Mouse (Mus musculus) gastrocnemius, adult 2 months (tissue): ENCODE results near the gene Cadm3. TPM values are rescaled to one million over a fixed set of nuclear protein-coding genes. Genes with fewer than 3 reads are reported as not detected.
A peak's percentile ranks its signal among the peaks of the same experiment; 100 is the strongest.

Experiments
- DNase-seq: peaks from one replicate; pipeline ENCODE4 v3.0.0; 2022
- H3K27ac ChIP-seq: fragments of 200-600 bp; 2 replicates; pipeline ENCODE4 v1.8.1; 2022; ENCODE audit warnings: mild to moderate bottlenecking
- H3K4me3 ChIP-seq: fragments of 200-600 bp; 2 replicates; pipeline ENCODE4 v1.8.1; 2022; ENCODE audit warnings: mild to moderate bottlenecking, moderate library complexity
- CTCF ChIP-seq: fragments of 200-600 bp; IDR thresholded peaks from 2 replicates; pipeline ENCODE4 v1.8.1; 2022; ENCODE audit warnings: antibody characterized with exemption, mild to moderate bottlenecking, moderate library complexity
- intact Hi-C: fragments of 180-260 bp; cut with DNase I; formaldehyde crosslinking; loops from one replicate; pipeline ENCODE4 v1.15.1; 2025
- total RNA-seq, 2 experiments: library from RNA; stranded (reverse); gene quantifications; 2 replicates each; pipeline ENCODE4 v1.2.3; 2021

The Cadm3 gene
- total RNA-seq, 2 experiments from 2014 or later, result 7.2 to 12.2 TPM

DNA sequence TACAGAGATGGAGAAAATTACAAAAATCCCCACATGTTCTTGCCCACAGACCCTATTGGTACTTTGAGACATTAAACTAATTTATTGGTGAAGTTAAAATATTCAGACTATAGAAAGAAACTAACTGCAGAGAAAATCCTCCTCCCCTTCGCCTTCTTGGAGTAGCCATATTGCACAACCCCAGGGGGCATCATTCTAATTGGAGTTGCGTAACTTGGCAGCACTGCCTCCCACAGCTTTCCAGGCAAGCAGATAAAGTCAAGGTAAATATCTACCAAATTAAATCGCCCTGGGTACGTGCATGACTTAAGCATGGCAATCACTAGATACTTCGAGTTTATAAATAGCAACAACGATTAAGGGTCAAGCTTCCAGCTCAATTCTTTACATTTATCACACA lies 4.1 kb upstream of the Cadm3 start:
- H3K4me3 ChIP-seq, result no peak overlapping the region
- TF ChIP-seq CTCF, result no peak
- DNase-seq, result no peak
- no peak overlapping the region for H3K27ac ChIP-seq
- intact Hi-C loops, result no loop called here

DNA sequence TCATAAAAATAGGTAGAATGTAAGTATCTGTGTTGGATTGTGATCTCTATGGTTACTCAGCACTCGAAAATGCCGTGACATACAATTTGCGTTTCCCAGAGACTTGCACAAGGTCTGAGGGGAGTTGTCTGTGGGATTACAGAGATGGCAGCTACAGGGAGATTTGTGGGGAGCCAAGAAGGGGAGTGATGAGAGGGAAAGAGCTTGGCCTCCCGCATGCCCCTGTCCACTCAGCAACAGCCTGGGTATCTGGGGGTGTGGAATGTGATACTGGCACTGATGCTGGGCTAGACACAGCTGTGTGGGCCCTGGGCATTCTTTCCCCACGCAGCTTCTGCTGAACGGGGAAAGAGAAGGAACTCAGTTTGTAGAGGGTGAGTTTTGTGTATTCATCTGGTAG lies 3.0 kb upstream of the Cadm3 start:
- DNase-seq, result no peak
- TF ChIP-seq CTCF, result no peak
- H3K27ac ChIP-seq, result no peak overlapping the region
- intact Hi-C loops, result no loop called here
- H3K4me3 ChIP-seq, result no peak overlapping the region

- Histone ChIP-seq H3K4me3 (no peak overlapping the region), H3K27ac (no peak overlapping the region)
- intact Hi-C loops, result no loop called here
- no peak for DNase-seq
- TF ChIP-seq CTCF, result no peak
Observed at GRCm38 (mm10) chr1:173369611-173370010, 2.1 kb upstream of the Cadm3 start.

DNA sequence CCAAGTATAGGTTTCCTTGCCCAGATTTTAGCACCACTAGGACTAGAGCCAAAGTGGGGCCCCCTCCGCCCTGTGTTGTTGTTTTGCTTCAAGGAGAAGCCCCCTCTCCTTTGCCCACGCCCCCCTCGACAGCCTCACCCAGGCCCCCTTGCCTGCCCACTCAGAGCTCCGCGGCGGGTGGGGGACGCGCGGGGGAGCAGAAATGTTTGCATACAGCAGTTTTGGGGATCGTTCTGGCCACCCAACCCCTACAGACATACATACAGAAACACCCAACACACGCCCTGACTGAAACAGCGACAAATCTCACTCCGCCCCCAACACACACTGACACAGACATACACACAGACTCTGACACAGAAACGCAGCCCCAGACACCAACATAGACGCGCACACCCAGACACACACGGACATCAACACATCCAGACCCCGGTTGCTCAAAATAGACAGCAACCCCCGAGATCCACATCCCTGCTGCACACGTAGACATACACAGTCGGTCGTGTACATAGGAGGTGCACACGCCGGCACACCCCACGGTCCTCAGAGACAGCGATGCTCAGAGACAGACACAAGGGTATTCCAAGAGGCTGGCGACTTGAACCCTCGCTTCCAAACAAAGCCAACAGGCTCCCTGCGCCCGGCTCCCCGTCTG lies 667 bp downstream of the Cadm3 start:
- peak overlapping the region; percentile 67 for H3K27ac ChIP-seq
- peak; percentile 15 for DNase-seq
- no peak for TF ChIP-seq CTCF
- intact Hi-C loops, result no loop called here
- peak overlapping the region; percentile 71 for H3K4me3 ChIP-seq

GRCm38 (mm10) chr1:173365970-173366409 lies 1.5 kb downstream of the Cadm3 start:
- no peak for TF ChIP-seq CTCF
- H3K4me3 ChIP-seq, result peak overlapping the region; percentile 71
- DNase-seq, result peak; percentile 55
- peak overlapping the region; percentile 67; the same call in 1 of the 2 replicates for H3K27ac ChIP-seq
- intact Hi-C loops, result no loop called here

DNA sequence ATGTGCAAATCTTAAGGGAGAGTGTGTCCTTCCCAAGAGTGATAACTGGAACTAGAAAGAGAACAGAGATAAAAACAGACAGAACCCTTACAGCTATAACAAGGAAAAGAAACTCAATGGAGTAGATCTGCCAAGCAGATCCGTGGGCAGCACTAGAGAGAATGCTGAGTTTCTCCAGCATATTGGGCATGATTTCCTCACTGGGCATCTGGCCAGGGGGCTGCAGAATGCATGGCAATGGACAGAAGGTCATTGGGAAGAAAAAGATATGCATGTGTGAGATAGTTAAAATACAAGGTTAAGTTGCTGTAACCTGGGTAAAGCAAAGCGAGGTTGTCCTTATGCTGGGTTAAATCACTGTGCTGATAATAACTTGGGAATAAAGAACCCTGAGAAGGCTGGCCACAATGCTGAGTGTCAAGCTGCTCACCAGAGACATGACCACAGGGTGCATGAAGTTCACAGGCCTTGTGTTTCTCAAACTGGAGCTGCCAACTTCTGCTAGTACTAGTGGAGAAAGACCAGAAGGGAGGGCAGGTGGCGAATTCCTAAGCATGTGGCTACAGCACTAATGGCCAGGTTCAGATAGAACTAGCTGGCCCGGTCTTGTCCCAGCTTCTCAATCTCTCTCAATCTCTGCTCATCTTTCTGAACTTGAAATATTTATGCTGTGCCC lies 3.2 kb downstream of the Cadm3 start:
- intact Hi-C loops, result no loop called here
- no peak for DNase-seq
- Histone ChIP-seq H3K27ac (no peak overlapping the region), H3K4me3 (no peak overlapping the region)
- no peak for TF ChIP-seq CTCF

DNA sequence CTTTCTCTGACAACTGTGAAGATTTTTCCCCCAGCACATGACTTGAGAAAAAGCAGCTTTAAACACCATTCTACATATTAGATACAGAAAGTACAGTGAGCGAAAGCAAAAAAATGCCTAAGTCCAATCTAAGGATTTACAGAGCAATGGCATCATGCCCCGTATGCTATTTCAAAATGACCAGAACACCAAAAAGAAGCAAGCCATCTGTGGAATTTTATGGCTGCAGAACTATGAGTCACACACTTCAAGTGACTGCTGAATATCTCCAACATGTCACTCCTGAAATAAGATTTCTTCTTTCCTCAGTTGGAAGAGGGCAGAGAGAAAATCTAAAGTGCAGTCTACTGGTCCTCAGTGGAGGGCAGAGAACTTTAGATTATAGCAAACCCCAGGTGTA lies 4.1 kb downstream of the Cadm3 start:
- no peak for TF ChIP-seq CTCF
- DNase-seq, result no peak
- intact Hi-C loops, result no loop called here
- H3K27ac ChIP-seq, result no peak overlapping the region
- no peak overlapping the region for H3K4me3 ChIP-seq

DNA sequence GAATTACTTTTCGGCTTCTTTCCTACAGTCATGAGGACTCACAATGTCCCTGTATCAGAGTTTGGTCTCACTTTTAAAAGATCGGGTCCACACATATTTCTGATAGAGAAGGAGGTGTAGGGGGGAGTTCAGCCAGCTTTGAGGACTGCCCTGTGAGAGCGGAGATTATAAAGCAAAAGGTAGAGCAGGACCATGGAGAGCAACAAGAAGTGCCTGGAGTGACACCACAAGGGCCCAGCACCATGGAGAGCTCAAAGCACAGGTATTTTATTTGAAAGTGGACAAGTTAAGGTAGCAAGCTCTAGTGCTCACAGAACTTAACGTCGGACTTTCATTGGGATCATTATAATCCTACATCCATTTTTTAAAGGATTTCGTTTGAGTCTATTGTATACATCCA lies 5.8 kb downstream of the Cadm3 start:
- no peak for TF ChIP-seq CTCF
- intact Hi-C loops, result no loop called here
- Histone ChIP-seq H3K4me3 (no peak overlapping the region), H3K27ac (no peak overlapping the region)
- DNase-seq, result no peak

DNA sequence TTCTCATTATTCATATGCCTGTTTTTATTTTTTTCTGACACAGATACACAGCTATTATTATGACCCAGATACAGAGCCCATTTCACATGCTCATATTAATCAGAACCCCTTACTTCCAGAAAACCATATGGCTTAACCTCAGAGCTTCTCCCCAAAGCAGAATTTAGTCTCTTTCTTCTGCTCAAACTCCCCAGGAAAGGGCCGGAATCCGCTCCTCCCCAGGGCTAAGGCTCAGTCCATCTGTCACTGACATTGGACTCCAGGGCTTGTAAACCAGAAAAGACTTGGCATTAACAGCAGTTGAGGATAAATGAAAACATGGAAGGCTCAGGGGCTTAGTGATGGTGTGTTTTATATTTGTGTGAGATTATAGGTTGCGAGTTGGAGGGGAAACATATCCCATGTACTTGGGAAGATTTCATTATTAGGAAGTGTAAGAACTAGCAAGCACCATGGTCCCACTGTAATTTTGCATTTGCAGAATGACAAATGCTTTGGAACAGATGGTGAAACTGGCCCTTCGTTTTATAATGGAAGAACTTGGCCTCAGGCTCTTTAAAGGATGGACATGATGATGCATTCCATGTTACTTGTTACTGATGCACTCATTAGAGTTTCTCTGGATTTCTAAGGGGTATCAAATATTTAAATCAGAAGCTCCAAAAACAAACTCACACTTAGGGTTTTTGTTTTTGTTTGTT lies 7.8 kb downstream of the Cadm3 start:
- intact Hi-C loops, result no loop called here
- Histone ChIP-seq H3K4me3 (no peak overlapping the region), H3K27ac (no peak overlapping the region)
- DNase-seq, result no peak
- no peak for TF ChIP-seq CTCF

DNA sequence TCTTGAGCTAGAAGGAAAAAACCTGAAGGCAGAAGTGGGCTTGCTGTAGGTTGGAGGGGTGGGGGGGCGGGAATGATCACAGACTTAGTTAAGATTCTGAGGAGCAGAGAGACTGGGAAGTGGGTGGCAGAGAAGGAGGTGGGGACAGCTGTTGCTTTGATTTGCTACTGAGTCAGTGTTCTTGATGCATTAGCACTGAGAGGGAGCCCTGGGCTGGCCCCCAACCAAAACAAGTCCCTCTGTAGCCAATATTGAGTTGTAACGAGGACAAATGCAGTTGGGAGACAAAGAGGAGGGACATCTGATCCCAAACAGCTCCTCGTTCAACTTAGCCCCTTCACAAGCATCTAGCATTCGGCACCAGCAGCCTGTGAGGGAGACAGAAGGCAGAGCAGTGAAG lies 9.7 kb downstream of the Cadm3 start:
- Histone ChIP-seq H3K27ac (no peak overlapping the region), H3K4me3 (no peak overlapping the region)
- DNase-seq, result no peak
- intact Hi-C loops, result no loop called here
- no peak for TF ChIP-seq CTCF

GRCm38 (mm10) chr1:173356699-173357098 lies 10.8 kb downstream of the Cadm3 start:
- DNase-seq, result no peak
- intact Hi-C loops, result no loop called here
- TF ChIP-seq CTCF, result peak; percentile 8; the same call in 1 of the 2 replicates
- Histone ChIP-seq H3K4me3 (no peak overlapping the region), H3K27ac (no peak overlapping the region)

DNA sequence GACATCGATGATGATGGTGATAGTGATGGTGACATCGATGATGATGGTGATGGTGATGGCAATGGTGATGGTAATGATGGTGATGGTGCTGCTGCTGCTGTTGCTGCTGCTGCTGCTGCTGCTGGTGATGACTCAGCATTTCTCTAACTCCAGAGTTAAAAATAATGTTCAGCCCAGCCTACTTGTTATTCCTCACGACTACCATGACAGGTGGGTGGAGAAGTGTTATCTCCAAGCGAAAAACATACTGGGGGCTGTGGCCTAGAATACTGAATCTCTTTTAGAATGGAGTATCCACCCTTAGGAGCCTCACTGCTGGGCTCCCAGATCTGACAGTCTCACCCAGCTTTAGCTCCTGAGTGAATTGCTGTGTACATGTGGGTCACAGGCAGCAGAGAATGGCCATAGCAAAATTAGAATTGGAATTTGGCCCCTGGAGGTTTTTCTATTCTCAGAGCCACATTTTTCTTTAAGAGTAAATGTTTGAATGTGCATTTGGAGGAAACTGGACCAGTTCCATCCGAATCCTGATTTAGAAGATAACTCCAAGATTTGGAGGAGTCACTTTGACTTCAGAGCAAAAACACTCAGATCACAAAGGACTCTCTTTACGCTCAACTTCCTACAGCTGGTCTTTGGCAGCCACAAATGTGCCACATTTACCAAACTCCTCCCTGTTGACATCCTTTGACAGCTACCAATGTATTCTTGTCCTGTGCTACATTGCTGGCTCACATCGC lies 12.2 kb downstream of the Cadm3 start:
- no peak overlapping the region for H3K4me3 ChIP-seq
- H3K27ac ChIP-seq, result no peak overlapping the region
- DNase-seq, result no peak
- TF ChIP-seq CTCF, result no peak
- intact Hi-C loops, result no loop called here
